Mouse (Mus musculus) spleen, adult 12 weeks (tissue): ENCODE measurements around the gene Kcnrg.
A peak's percentile ranks its signal among the peaks of the same experiment; 100 is the strongest.

Source experiments
- DNase-seq: peaks from one replicate; pipeline ENCODE4 v3.0.0; 2022; ENCODE audit warnings: low spot score

Kcnrg gene

DNA sequence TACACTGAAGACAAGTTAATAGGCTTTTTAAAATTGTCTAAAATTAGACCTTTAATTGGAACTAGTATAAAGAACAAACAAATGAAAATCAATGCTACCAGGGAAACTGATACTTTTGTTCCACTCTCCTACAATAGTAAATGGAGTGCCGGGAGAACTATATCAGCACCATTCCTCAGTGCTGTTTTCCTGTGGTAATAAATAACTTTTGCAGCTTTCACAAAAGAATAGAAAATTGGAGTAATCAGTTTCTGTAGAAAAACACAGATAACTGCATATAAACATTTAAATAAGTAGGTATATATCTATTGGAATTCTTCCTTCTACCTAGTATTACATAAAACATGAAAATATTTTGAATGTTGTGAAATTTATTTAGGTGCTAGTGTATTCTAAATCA lies 38.3 kb downstream of the Kcnrg start:
- no peak for DNase-seq

DNA sequence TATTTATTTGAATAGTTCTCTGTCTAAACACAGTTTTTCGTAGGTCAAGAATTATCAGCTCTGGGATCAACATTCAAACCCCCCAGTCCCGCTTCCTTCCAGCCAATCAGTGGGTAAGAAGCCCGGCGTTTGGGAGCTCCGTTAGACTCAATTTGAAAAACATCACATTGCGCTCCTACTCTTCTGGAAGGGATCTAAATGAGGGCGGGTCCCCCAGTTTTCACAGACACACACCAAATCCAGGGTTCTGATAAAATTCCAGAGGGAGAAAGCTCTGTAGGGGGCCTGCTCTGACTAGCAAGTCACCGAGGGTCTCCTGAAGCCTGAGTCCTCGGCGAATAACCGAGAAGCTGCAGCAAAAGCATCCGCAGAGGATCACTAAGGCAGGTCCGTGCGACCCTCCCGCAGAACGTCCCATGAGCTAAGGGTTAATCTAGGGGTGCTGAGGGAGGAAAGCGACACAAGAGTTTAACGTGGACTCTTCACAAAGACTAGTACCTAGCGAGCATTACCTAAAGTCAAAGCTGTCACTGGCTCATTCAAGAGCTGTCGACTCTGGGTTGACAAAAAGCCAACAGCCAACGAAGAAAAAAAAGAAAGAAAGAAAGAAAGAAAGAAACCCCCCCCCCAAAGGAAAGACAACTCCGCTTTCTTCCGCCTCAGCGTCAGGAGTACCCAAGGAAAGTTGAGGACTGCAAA lies 40.1 kb downstream of the Kcnrg start:
- peak; percentile 47 for DNase-seq

DNA sequence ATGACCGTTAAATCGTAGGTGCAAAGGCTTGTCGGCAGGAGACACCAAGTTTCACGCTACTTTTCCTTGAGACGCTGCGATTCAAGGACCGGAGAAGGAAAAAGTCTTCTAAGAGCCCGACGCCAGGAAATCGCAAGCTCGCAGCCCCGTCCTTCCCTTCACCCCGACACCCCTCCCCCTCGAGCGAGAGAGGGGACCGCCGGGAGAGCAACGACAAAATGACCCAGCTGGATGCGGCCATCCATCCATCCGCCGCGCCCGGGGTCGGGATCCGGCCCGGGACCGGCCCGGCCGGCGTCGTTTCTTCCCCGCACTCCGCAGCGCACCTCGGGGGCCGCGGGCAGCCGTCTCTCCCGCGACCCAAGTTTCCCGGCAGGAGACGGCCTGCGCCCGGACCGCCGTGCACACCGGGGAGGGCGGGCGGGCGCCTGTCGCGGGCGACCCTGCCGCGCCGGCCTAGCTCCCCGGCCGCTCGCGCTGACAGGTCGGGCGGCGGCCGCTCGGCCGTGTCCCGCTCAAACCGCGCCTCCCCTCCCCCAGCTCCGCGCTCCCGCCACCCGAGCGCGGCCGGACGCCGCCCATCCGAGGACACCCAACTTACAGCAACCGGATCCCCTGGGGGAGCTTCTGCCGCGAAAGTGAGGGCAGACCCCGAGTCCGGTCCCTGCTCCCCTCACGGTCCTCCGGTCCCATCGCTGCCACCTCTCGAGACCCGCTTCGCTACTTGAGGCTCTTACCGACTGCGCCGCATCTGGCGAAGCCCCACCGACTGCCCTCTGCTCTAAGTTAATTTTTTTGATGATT lies 40.8 kb downstream of the Kcnrg start:
- DNase-seq = no peak

DNA sequence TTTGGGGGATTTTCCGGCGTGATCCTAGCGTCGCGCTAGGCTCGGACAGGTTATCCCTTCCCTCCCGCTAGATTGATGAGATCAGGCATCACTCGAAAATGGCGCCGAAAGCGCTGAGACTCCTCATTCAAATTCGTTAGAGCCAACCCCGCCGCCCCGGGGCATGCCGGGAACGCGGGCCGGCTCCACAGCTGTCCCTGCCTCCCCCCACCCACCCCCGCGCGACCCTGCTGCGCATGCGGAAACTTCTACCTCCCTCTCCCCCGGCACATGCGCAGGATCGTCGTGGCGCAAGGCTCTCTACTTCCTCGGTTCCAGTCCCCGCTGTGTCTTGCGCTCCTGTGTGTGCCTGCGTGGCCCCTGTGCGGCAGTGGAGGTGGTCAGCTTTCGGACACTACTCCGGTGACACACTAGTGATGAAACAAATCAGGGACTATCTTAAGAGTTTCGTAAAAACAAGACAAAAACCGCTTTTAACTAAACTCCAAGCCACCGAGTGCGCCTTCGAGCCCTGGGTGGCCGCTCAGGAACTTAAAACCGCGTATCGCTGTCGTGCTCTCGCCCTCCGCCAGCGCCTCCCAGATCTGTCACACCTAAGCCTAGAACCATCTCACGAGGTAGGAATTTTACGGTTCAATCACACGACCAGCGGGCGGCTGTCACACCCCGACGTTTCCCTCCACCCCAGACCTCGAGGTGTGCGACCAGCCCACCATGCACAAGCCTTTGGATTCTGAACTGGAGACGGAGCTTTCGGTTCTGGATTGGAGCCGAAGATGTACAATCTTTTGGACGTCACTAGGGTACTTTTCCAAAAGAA lies 41.6 kb downstream of the Kcnrg start:
- peak; percentile 91 for DNase-seq

DNA sequence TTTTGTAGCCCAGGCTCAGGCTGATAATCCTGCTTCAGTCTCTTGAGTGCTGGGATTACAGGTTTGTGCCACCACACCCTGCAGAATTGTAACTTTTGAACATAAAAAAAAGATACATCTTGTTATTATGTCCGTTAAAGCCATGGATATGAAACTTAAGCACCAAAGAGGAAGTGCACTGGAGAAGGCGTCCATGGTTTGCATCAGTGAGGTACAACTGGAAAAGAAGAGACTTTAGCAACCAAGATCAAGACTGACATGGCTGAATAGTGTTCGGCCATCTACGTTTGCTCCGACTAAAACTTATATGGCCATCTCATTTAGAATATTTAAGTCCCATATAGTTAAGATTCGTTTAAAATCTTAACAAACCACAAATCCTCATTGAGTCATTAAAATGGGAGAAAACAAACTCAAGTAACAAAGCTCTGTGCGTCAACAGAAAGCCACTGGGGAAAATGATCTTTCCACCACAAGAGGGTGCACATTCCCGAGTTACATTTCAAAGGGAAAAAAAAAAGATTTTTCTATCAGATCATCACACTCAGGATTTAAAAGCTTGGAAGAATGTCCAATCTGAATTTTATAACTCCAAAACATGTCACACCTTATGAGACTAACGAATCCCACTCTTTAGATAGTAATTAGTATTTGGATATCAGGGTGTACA lies 43.2 kb downstream of the Kcnrg start:
- no peak for DNase-seq

DNA sequence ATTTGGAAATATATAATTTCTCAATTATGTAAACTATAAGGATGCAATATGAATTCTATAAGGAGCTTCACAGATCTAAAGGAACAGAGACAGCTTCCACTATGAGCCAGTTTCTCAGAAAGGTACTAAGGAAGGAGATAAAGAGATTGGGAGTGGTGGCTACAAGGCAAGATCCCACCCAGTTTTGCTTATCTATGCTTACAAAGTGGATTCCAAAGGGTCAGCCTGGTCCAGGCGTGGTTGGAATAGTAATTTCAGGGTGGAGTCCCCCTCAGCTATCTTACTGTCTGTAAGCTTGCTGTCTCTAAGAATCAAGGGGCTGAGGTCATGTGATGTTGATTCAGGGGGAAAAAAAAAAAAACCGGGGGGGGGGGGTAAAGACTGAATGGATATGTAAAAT lies 49.2 kb downstream of the Kcnrg start:
- no peak for DNase-seq

DNA sequence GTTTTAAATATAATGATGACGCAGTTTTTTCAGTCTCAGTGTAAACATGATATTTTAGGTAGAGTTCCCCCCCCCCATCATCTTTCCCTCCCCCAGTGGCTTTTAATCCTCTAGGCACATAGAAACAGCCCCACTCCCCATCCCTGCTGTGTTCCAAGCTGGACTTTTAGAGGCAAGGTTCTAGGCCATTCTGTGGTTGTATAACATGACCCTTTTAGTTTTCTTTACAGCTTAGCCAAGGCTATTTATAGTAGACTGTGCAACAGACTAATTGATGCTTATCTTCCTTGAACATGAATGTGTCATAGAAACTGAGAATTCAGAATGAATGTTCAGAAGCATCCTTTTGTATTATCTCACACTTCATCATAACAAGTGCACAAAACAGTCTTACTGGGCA lies 54.2 kb downstream of the Kcnrg start:
- no peak for DNase-seq

DNA sequence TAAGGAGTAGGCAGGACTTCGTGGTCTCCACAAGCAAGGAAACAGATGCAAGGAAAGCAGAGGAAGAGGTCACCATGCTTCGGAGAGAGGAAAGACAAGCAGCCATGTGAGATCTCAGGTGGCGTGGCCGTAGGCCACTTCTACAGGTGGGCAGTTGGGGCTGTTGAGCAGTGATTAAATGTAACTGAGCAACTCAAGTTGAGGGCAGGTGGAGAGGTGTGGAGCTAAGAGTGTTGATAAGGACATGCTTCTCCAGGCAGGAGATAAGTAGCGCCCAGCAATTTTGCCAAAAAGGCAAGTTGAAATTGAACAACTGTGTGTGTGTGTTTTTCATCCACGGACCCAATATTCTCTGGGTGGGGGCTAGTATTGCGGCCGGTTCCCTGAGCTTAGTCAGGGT lies 55.0 kb downstream of the Kcnrg start:
- no peak for DNase-seq
